Mouse (Mus musculus) brain, embryonic 14.5 days (tissue): Measurements from ENCODE around the gene Gm49320. TPM values are rescaled to one million over a fixed set of nuclear protein-coding genes. Genes with fewer than 3 reads are reported as not detected.

Source experiments
- DNase-seq: peaks from one replicate; pipeline ENCODE4 v3.0.0-alpha.2; 2011; ENCODE audit warnings: low read depth
- CTCF ChIP-seq: fragments of 200-500 bp; IDR thresholded peaks from 2 replicates; pipeline ENCODE4 v1.5.1; 2012; ENCODE audit warnings: inconsistent platforms, mild to moderate bottlenecking, moderate library complexity, borderline replicate concordance; ENCODE audit not compliant: insufficient read depth, insufficient read length; ENCODE audit errors: extremely low read depth
- POLR2A ChIP-seq: fragments of 200-500 bp; IDR thresholded peaks from 2 replicates; pipeline ENCODE4 v1.6.1; 2012; ENCODE audit warnings: mild to moderate bottlenecking, inconsistent platforms, borderline replicate concordance; ENCODE audit not compliant: poor library complexity, insufficient read depth, insufficient read length, severe bottlenecking; ENCODE audit errors: extremely low read depth
- polyA plus RNA-seq: library from polyadenylated mRNA; depleted of rRNA; stranded (reverse); fragments of >200 nt; gene quantifications from 2 replicates; pipeline ENCODE4 v1.2.3, GENCODE M21; 2012; rRNA removed

Gm49320 gene
- polyA plus RNA-seq, 1 experiment = 5.6 TPM

DNA sequence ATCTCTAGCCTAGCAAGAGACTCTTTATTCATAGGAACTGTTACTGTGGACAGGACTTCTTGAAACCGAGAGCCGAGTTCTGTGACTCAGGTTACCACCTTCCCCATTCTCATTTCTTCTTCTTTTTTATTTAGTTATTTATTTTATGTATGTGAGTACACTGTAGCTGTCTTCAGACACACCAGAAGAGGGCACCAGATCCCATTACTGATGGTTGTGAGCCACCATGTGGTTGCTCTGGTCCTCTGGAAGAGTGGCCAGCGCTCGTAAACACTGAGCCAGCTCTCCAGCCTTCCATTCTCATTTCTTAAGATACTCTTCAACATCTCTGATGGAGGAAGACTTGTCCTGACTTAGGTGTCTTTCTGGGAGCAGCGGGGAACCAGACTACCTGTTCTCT lies 54.1 kb downstream of the Gm49320 start:
- no peak for DNase-seq
- TF ChIP-seq CTCF (no peak), POLR2A (no peak)

GRCm38 (mm10) chr8:4297822-4298221 lies 59.2 kb downstream of the Gm49320 start:
- DNase-seq = no peak
- TF ChIP-seq CTCF = no peak

Other genes starting within 250 kb of the Gm49320 start
- gene Cd209f, start 133.0 kb upstream of the Gm49320 start, polyA plus RNA-seq = 0.07 TPM in 1 of 2 replicates, not detected in the other
- 0.08 TPM in 1 of 2 replicates, not detected in the other for gene Cd209g, start 104.8 kb upstream of the Gm49320 start, polyA plus RNA-seq
- gene Evi5l, start 72.3 kb upstream of the Gm49320 start, polyA plus RNA-seq = 80.8 and 107 TPM in 2 replicates
- gene Prr36, start 21.4 kb upstream of the Gm49320 start, polyA plus RNA-seq = 32.7 and 82.9 TPM in 2 replicates
- not detected in 2 replicates for gene Lrrc8e, start 12.0 kb upstream of the Gm49320 start, polyA plus RNA-seq
- 58.7 and 63.5 TPM in 2 replicates for gene Map2k7, start 125 bp upstream of the Gm49320 start, polyA plus RNA-seq
- gene Tgfbr3l, start 9.3 kb downstream of the Gm49320 start, polyA plus RNA-seq = 47.4 and 61.4 TPM in 2 replicates
- gene Snapc2, start 14.2 kb downstream of the Gm49320 start, polyA plus RNA-seq = 65.5 and 75.9 TPM in 2 replicates
- 399 and 499 TPM in 2 replicates for gene Ctxn1, start 20.4 kb downstream of the Gm49320 start, polyA plus RNA-seq
- gene Timm44, start 37.0 kb downstream of the Gm49320 start, polyA plus RNA-seq = 76.3 and 92.6 TPM in 2 replicates
- 14.0 and 14.8 TPM in 2 replicates for gene Ccl25, start 86.3 kb downstream of the Gm49320 start, polyA plus RNA-seq
- gene Elavl1, start 86.5 kb downstream of the Gm49320 start, polyA plus RNA-seq = 55.8 and 63.9 TPM in 2 replicates